Mouse (Mus musculus) hindbrain, embryonic 13.5 days (tissue): ENCODE measurements at regions not wholly inside any gene's neighbourhood (a gene's known extent, or its start where the extent isn't known, plus 50 kb on each side); places are given as distances from the start of the nearest gene placed in this dataset.
A peak's percentile ranks its signal among the peaks of the same experiment; 100 is the strongest.

ENCODE experiments used
- ATAC-seq: fragments of 200-750 bp; cut with Nextera tagmentation; 2 replicates; pipeline ENCODE4 v1.8.0; 2017; ENCODE audit warnings: moderate TSS enrichment; ENCODE audit not compliant: low FRiP score
- H3K27ac ChIP-seq: fragments of 300-500 bp; sonication (generic); 2 replicates; pipeline ENCODE4 v1.5.1; 2015; ENCODE audit warnings: inconsistent platforms, mild to moderate bottlenecking, moderate library complexity
- H3K27me3 ChIP-seq: fragments of 300-500 bp; sonication (generic); 2 replicates; pipeline ENCODE4 v1.6.1; 2015; ENCODE audit warnings: mild to moderate bottlenecking, inconsistent platforms
- H3K36me3 ChIP-seq: fragments of 300-500 bp; sonication (generic); 2 replicates; pipeline ENCODE4 v1.6.1; 2015; ENCODE audit warnings: mild to moderate bottlenecking, inconsistent platforms
- H3K4me1 ChIP-seq: fragments of 300-500 bp; sonication (generic); replicated peaks from 2 replicates; pipeline ENCODE4 v1.6.1; 2015; ENCODE audit warnings: inconsistent platforms
- H3K4me2 ChIP-seq: fragments of 300-500 bp; sonication (generic); 2 replicates; pipeline ENCODE4 v1.6.1; 2015; ENCODE audit warnings: inconsistent platforms, mild to moderate bottlenecking, moderate library complexity
- H3K4me3 ChIP-seq: fragments of 300-500 bp; sonication (generic); 2 replicates; pipeline ENCODE4 v1.5.1; 2015; ENCODE audit warnings: mild to moderate bottlenecking, inconsistent platforms
- H3K9ac ChIP-seq: fragments of 300-500 bp; sonication (generic); 2 replicates; pipeline ENCODE4 v1.6.1; 2015; ENCODE audit warnings: mild to moderate bottlenecking, inconsistent platforms
- H3K9me3 ChIP-seq: fragments of 300-500 bp; sonication (generic); 2 replicates; pipeline ENCODE4 v1.6.1; 2016; ENCODE audit warnings: inconsistent platforms
- WGBS: fragments of 180-500 bp; shearing (Covaris S2); methylation state at CpG from one replicate; pipeline ENCODE4 v1.1.7; 2015; 5-methylcytosine and 5-hydroxymethylcytosine counted together

DNA sequence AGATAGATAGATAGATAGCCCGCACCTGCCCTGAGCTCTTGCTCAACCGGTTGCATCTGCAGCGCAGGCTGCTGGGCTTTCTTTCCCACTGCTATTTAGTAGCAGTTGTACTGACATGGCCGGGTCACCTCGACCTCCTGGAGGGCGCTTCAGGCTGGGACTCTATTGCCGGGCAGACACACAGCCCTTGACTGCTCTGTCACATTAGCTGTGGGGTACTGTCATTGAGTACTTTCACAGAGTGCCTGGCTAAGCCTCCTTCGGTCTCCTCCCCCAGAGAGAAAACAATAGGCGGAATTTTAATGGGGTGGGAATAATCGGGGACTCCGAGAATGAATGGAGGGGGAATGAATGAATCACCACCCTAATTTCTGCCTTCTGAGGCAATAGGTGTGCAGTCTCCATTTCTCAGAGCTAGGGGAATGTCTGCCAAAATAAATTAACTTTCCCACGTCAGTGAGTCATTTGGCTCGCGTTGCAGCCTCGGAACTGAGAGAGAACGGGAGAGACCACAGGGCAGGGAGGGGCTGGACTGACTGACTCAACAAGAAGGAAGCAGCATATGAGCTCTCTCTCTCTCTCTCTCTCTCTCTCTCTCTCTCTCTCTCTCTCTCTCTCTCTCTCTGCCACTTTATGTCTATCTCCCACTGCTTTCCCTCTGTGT is 101.6 kb upstream of the Med13l start:
- peak overlapping the region; percentile 39 for H3K9ac ChIP-seq
- no peaks in the 10 kb centered on the region for H3K9me3 ChIP-seq
- H3K27ac ChIP-seq: peak overlapping the region; percentile 58; the same call in 1 of the 2 replicates
- peaks cover 14% of the 10 kb centered on the region for H3K4me1 ChIP-seq
- no peaks in the 10 kb centered on the region for H3K36me3 ChIP-seq
- H3K4me3 ChIP-seq: peak overlapping the region; percentile 25
- H3K27me3 ChIP-seq: peaks cover 24% of the 10 kb centered on the region
- peak; percentile 61 for ATAC-seq
- peak overlapping the region; percentile 53 for H3K4me2 ChIP-seq
- 1% methylated on average over 16 of the region's 16 CpGs for WGBS

DNA sequence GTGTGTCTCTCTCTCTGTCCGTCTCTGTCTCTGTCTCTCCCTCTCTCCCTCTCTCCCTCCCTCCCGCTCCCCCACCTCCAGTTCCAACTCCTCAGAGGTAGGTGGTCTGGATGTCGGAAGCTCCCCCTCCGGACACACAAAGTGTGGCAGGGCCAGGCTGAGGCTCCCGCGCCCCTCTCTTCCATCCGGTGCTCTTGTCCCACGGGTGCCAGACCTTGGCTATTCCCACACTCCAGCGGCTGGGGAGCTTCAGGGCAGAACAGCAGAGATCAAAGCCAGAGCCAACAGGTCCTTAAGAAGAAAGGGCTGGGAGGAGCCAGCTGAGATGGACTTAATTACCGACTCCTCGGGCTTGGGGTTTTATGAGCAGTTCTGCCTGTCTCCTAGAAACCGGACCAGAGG is 101.1 kb upstream of the Med13l start:
- 2% methylated on average over 12 of the region's 12 CpGs for WGBS
- peak overlapping the region; percentile 39; the same call in 1 of the 2 replicates for H3K9ac ChIP-seq

DNA sequence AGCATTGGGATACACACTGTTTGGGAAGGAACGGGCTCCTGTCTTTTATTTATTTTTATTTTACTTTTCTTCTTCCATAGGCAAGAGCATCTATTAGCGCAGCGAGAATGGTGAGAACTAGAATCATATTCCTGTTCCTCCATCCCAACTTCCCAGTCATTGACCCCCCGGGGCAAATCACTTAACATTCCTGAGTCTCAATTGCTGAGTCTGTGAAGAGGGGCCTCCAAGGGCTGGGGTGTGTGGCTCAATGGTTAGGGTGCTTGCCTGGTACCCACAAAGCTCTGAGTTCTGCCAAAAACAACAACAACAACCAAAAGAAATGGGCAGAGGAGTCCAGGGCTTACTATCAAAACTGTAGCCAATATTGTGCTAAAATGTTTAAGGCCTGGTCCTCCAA is 98.5 kb upstream of the Med13l start:
- peaks cover 32% of the 10 kb centered on the region for H3K27me3 ChIP-seq
- WGBS: 67% methylated on average over 4 of the region's 4 CpGs

More for the DNA sequence above, 101.1 kb upstream of the Med13l start:
- peak; percentile 52 for ATAC-seq
- Histone ChIP-seq H3K27ac (peak overlapping the region; percentile 58; the same call in 1 of the 2 replicates), H3K4me1 (peaks cover 14% of the 10 kb centered on the region), H3K4me3 (peak overlapping the region; percentile 15), H3K9me3 (no peaks in the 10 kb centered on the region), H3K27me3 (peaks cover 28% of the 10 kb centered on the region), H3K36me3 (no peaks in the 10 kb centered on the region), H3K4me2 (peak overlapping the region; percentile 53)

GRCm38 (mm10) chr5:118464931-118465801 is 95.3 kb upstream of the Med13l start:
- Histone ChIP-seq H3K27ac (no peak overlapping the region), H3K36me3 (no peaks in the 10 kb centered on the region), H3K4me1 (peaks cover 18% of the 10 kb centered on the region), H3K27me3 (peaks cover 24% of the 10 kb centered on the region), H3K4me3 (peak overlapping the region; percentile 14), H3K4me2 (peak overlapping the region; percentile 48), H3K9me3 (no peaks in the 10 kb centered on the region), H3K9ac (peak overlapping the region; percentile 58; the same call in 1 of the 2 replicates)
- peak; percentile 59; the same call in 1 of the 2 replicates for ATAC-seq
- 5% methylated on average over 22 of the region's 22 CpGs for WGBS

More for the DNA sequence above, 98.5 kb upstream of the Med13l start:
- Histone ChIP-seq H3K4me1 (peaks cover 32% of the 10 kb centered on the region), H3K4me2 (no peak overlapping the region), H3K9me3 (no peaks in the 10 kb centered on the region), H3K27ac (no peak overlapping the region), H3K9ac (no peak overlapping the region), H3K4me3 (no peak overlapping the region), H3K36me3 (no peaks in the 10 kb centered on the region)
- ATAC-seq: no peak

- 16% methylated on average over 10 of the region's 10 CpGs for WGBS
- Histone ChIP-seq H3K4me2 (peak overlapping the region; percentile 48), H3K9me3 (no peaks in the 10 kb centered on the region), H3K4me3 (peak overlapping the region; percentile 14; the same call in 1 of the 2 replicates), H3K27ac (no peak overlapping the region), H3K27me3 (peaks cover 14% of the 10 kb centered on the region), H3K9ac (0 out of 2 replicates have a peak overlapping the region, but pooled peaks have one; percentile 13), H3K36me3 (no peaks in the 10 kb centered on the region), H3K4me1 (peaks cover 18% of the 10 kb centered on the region)
- no peak for ATAC-seq
Observed at GRCm38 (mm10) chr5:118465991-118466750, 94.3 kb upstream of the Med13l start.

GRCm38 (mm10) chr5:118468739-118469138 is 91.7 kb upstream of the Med13l start:
- Histone ChIP-seq H3K36me3 (no peaks in the 10 kb centered on the region), H3K9ac (no peak overlapping the region), H3K27ac (no peak overlapping the region), H3K27me3 (peaks cover 10% of the 10 kb centered on the region), H3K4me2 (no peak overlapping the region), H3K9me3 (no peaks in the 10 kb centered on the region), H3K4me1 (peaks cover 26% of the 10 kb centered on the region), H3K4me3 (no peak overlapping the region)
- 57% methylated on average over 4 of the region's 4 CpGs for WGBS
- ATAC-seq: no peak

DNA sequence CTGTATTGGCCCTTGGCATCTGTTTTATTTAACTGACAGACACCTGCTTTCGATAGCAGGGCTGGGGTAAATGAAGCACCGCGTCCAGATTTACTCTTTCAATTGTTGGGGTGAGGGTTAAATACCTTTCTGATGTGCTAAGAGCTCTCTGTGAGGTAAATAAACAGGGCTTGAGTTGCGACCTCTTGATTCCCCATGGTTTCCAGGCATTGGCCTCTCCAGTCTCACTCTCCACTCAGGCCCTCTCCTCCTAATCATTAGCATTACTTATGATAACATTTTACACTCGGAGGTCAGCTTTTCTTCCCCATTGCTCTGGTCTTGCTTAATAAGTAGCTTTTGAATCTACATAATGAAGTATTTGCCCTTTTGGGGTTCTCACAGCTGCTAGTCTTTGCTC is 88.9 kb upstream of the Med13l start:
- WGBS: 52% methylated on average over 5 of the region's 5 CpGs
- H3K27ac ChIP-seq: no peak overlapping the region
- H3K4me1 ChIP-seq: peaks cover 9% of the 10 kb centered on the region
- no peak overlapping the region for H3K4me3 ChIP-seq
- H3K9ac ChIP-seq: no peak overlapping the region
- no peak overlapping the region for H3K4me2 ChIP-seq
- no peaks in the 10 kb centered on the region for H3K9me3 ChIP-seq
- no peak for ATAC-seq
- 0 out of 2 replicates have a peak, but pooled peaks cover 2% of the 10 kb centered on the region for H3K27me3 ChIP-seq
- no peaks in the 10 kb centered on the region for H3K36me3 ChIP-seq

GRCm38 (mm10) chr5:118472291-118472690 is 88.2 kb upstream of the Med13l start:
- H3K4me2 ChIP-seq: no peak overlapping the region
- peaks cover 8% of the 10 kb centered on the region for H3K4me1 ChIP-seq
- H3K36me3 ChIP-seq: no peaks in the 10 kb centered on the region
- no peak overlapping the region for H3K9ac ChIP-seq
- H3K4me3 ChIP-seq: no peak overlapping the region
- no peak for ATAC-seq
- H3K27ac ChIP-seq: no peak overlapping the region
- no peaks in the 10 kb centered on the region for H3K27me3 ChIP-seq
- WGBS: 87% methylated on average over 10 of the region's 10 CpGs
- H3K9me3 ChIP-seq: no peaks in the 10 kb centered on the region

- H3K27ac ChIP-seq: no peak overlapping the region
- H3K4me1 ChIP-seq: peaks cover 16% of the 10 kb centered on the region
- no peak overlapping the region for H3K4me2 ChIP-seq
- no peaks in the 10 kb centered on the region for H3K27me3 ChIP-seq
- no peak overlapping the region for H3K9ac ChIP-seq
- H3K36me3 ChIP-seq: no peaks in the 10 kb centered on the region
- no peaks in the 10 kb centered on the region for H3K9me3 ChIP-seq
- H3K4me3 ChIP-seq: no peak overlapping the region
- WGBS: 34% methylated on average over 5 of the region's 5 CpGs
- ATAC-seq: no peak
Observed at GRCm38 (mm10) chr5:118473128-118473730, 87.2 kb upstream of the Med13l start.

GRCm38 (mm10) chr5:118476597-118476996 is 83.9 kb upstream of the Med13l start:
- Histone ChIP-seq H3K9me3 (no peaks in the 10 kb centered on the region), H3K27me3 (no peaks in the 10 kb centered on the region), H3K36me3 (no peaks in the 10 kb centered on the region), H3K9ac (no peak overlapping the region), H3K4me1 (peaks cover 19% of the 10 kb centered on the region), H3K4me2 (no peak overlapping the region), H3K4me3 (no peak overlapping the region), H3K27ac (no peak overlapping the region)
- WGBS: 89% methylated on average over 5 of the region's 5 CpGs
- no peak for ATAC-seq

GRCm38 (mm10) chr5:118477131-118478119 is 83.1 kb upstream of the Med13l start:
- 63% methylated on average over 19 of the region's 19 CpGs for WGBS
- peak overlapping the region; percentile 62 for H3K4me2 ChIP-seq
- no peaks in the 10 kb centered on the region for H3K36me3 ChIP-seq
- H3K9ac ChIP-seq: peak overlapping the region; percentile 46; the same call in 1 of the 2 replicates
- H3K4me1 ChIP-seq: peaks cover 19% of the 10 kb centered on the region
- peak overlapping the region; percentile 34 for H3K4me3 ChIP-seq
- no peaks in the 10 kb centered on the region for H3K27me3 ChIP-seq
- ATAC-seq: no peak
- H3K9me3 ChIP-seq: no peaks in the 10 kb centered on the region
- H3K27ac ChIP-seq: no peak overlapping the region
